Mouse (Mus musculus): Measurements from ENCODE around the gene Ndst4.

Ndst4 gene

DNA sequence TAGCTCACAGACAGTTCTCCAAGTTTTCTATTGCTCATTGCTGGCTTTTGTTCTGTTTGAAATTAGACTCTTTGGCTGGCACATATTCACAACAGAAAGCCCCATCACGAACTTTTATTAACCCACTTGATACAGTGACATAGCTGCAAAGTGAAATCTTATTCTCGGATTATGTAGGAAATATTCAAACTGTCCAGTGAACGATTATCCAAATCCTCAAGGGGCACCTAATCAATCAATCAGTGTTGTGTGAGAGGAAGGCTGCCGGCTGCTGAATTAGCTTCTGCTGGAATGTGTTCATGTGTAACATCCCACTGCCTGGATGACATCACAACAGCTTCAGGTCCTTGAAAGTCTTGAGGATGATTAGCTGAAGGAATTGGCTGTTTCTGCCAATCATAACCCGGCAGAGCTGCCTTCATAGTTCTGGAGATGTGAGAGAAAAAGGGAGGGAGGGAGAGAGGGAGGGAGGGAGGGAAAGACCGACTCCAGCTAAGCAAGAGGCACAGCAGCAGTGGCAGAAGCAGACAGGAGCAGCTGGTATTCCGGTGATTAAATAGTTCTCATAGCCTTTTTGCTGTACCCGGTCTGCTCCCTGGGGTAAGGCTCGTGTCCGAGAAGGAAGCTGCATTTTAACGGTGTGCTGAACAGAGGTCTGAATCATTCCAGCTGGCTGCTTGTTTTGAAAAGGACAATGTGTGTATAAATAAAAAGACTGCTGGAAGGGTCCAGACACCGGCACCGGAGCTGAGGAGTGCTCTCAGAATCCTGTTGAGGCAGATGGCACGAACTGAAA, at the start of gene Ndst4:
TSS of gene Ndst4 (plus strand) at position 476 of the 796 bp plus-strand sequence.
- no peak for DNase-seq (ENCODE audit: low read depth, low spot score)

DNA sequence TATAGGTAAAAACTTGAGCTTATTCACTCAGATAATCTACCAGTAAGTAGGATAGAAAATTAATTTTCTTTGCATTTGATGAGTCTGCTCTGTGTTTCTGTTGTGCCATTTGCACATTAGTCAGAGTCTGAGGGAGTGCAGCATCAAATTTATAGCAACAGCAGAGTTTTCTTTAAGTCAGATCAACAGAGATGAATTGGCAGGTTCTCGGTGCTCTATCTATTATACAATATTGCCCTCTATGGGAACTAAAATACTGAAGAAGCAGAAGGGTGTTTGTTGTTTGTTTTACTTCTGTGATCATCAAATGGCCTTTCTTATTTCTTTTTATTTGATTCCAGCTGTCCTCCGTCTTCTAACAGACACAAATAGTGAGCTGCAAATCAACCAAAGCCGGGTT, 6.4 kb upstream of the Ndst4 start:
- DNase-seq (ENCODE audit: low read depth, low spot score), result no peak

DNA sequence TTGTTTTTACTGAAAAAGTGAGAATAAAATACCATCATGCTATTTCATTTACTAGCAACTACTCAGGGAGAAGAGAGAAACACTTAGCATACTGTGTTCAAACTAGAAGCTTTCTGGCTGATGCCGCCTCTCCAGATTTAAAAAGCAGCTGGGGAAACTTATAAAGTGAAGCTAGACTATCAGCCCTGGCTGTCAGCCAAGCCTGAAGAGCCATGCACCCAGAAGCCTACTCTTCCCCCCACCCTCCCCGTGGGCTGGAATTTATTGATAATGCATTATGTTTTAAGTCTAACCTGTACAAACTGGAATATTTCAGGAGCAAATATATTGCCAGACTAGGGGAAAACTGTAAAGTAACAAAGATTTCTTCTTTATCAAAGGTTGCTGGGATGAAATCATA, 2.6 kb downstream of the Ndst4 start:
- no peak for DNase-seq (ENCODE audit: low read depth, low spot score)

DNA sequence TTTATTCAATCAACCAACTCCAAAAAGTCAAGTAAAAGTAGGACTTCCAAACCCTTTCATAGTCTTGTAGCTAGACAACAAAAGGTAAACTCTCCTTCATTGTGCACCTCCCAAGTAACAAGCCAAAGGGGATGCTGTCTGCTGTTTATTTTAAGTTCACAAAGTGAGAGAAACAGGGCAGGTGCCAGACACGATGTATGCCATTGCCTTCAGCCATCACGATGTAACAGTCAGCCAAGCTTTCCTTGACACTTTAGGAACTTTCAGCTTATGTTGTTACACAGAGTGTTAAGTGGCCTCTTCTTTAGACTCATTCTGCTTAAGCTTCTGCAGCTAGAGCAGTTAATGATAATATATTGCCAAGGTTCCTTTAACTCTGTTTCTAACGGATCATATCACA, 3.1 kb downstream of the Ndst4 start:
- no peak for DNase-seq (ENCODE audit: low read depth, low spot score)

DNA sequence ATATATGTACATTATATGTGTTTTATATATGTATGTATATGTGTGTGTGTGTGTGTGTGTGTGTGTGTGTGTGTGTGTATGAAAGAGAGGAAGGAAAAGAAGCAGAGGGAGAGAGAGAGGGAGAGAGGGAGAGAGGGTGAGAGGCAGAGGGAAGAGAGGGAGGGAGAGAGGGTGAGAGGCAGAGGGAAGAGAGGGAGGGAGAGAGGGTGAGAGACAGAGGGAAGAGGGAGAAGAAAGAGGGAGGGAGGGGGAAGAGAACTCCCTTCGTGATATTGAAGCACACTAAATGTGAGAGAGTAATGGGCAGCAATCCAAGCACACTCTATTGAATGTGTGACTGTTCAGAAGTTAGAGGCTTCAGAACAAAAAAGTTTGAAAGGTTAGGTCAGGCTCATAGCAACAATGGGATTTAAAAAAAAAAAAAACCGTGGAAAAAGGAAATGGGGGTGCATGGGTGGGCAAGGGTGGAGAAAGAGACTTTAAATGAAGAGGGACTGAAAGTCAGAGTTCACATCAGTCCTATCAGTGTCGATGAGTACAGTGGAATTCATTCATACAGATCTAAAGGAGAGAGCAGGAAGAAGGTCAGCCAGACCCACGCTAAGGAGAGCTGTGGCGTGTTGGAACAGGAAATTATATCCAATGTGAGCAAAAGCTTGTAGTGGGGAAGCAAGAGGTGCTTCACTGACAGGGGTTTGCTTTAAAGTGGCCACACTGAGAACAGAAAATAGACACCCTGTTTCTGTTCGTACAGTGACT, 63.2 kb downstream of the Ndst4 start:
- no peak for DNase-seq (ENCODE audit: low read depth, low spot score)

DNA sequence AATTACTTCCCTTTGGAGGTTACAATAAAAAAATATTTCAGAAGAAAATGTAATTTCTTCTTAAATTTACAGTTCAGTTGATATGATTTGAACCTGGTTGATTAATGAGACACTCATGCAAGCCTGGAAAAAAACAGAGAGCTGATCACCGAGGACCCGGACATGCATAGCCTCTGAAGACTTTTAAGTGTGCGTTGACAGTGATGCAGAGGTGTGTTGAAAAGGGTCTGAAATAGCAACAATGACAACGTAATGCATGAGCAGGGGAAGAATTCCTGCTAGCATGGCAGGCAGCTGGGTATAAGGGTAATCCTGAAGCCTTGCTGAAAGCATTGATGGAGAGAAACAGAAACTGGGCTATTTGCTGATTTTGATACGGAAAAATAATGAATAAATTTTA, 106.2 kb downstream of the Ndst4 start:
- DNase-seq (ENCODE audit: low read depth, low spot score), result no peak

DNA sequence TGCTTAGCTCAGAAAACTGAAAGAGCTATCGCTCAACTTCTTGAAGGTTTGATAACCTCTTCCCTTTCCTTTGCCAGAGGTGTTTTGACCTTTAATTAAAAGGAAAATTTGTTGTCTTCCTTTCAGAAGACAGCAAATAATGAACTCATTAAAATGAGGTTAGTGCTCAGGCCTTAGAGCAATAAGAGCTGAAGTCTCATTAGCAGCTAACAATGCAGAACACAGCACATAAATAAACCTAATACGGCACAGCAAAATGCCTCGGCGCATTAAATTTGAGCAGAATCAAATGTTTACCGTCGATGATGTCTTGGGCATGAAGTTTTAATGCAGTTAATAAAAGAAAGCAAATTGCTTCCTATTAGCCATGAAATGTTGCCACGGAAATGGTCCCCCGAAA, 129.5 kb downstream of the Ndst4 start:
- no peak for DNase-seq (ENCODE audit: low read depth, low spot score)

DNA sequence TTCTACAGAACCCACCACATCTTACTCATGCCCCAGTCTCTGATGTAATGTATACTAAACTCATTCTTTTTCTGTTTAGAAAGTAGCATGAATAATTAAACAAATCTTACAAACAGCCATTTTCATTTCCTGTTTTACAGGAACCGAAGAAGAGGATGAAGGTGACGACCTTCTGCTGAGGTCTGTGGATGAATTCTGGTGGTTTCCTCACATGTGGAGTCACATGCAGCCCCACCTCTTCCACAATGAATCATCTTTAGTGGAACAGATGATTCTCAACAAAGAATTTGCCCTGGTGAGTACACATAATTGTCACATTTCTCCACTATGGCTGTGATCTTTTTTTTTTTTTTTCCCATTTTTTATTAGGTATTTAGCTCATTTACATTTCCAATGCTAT, 166.7 kb downstream of the Ndst4 start:
- DNase-seq (ENCODE audit: low read depth, low spot score), result no peak

DNA sequence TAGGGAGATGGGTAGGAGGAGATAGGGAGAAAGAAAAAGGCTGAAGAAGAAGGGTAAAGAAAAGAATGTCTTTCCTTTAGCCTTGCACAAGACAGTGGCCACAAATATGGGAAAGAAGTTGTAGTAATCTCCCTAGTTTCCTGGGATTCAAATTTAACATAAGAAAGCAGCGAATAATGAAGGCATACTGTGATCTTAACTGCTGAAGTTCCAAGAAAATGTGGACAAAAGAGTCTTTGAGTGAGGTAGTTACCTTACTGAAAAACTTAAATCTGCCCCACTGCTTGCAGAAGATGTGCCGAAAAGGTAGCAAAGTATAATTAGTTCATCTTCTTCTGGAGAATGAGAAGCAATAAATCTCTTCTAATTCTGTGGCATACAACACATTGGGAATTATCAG, 228.4 kb downstream of the Ndst4 start:
- no peak for DNase-seq (ENCODE audit: low read depth, low spot score)

DNA sequence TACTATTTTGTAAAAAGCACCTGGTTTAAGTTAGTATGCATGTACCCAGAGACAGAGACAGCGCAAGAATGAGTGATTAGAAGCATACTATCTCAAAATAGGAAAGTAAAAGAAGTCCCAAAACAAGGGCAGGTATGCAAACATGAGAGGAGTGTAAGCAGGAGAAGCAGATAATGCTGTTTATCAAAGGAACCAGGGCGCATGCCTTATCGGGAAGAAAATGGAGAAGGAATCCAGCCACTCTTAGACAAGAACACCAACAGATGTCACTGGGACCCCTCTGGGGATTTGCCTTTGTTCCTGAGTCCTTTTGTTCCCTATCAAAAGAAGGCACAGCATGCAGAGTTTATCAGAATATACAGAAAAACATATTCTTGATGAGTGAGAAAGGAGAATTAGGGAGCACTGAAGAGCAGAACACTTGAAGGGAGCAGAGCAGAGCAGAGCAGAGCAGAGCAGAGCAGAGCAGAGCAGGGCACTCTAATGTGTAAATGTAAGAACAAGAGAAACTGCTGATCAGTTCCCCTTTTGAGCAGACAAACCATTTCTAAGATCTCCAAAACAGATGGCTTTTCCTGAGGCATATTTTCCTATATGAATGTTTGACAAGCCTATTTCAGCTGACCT, 251.2 kb downstream of the Ndst4 start:
- DNase-seq (ENCODE audit: low read depth, low spot score), result no peak

DNA sequence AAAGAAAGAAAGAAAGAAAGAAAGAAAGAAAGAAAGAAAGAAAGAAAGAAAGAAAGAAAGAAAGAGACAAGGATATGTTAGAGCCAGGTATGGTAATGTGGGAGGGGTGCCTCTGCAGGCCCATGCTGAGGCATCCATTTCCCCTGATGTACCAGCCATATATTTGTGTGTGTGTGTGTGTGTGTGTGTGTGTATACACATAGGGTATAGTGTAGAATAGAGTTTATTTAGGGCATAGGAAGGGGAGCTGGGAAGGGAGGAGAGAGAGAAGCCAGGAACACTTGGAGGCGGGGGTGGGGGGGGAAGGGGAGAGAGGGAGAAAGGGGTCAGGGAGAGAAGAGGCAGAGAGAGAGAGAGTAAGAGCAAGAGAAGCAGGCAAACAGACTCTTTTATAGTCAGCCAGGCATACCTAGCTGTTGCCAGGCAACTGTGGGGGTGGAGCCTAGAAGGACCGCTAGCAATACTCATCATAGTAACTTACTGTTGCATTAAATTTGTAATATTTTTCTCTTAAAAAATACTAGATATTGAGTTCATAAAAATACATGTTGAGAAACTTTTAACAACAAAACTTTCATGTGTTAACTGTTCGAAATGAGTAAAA, 256.3 kb downstream of the Ndst4 start:
- no peak for DNase-seq (ENCODE audit: low read depth, low spot score)

DNA sequence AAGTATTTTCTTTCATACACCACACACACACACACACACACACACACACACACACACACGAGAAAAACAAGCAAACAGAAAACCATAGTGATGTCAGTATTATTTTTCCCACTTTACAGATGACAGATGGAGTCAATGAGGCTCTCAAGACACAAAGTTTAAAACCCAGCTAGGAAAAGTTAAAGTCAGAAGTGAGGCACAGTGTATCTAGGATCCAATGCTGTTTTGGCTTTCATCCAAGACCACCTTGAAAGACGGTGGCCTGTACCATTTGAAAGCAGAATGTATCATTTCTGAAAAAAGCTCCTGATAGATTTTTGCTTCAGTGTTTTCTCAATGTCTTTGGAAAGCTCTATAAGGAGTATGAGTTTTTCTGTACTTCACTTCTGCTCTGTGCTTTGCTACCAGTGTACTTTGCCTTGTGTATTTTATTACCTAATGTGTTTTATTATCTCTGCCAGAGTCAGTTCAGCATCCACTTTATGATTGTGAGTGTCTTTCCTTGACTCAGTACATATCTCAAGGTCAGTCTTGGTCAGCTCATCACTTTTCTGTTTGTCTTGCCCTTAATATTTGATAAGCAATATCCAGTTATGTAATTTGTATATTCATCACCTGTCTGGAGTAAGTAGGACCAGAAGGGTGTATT, 257.1 kb downstream of the Ndst4 start:
- no peak for DNase-seq (ENCODE audit: low read depth, low spot score)

DNA sequence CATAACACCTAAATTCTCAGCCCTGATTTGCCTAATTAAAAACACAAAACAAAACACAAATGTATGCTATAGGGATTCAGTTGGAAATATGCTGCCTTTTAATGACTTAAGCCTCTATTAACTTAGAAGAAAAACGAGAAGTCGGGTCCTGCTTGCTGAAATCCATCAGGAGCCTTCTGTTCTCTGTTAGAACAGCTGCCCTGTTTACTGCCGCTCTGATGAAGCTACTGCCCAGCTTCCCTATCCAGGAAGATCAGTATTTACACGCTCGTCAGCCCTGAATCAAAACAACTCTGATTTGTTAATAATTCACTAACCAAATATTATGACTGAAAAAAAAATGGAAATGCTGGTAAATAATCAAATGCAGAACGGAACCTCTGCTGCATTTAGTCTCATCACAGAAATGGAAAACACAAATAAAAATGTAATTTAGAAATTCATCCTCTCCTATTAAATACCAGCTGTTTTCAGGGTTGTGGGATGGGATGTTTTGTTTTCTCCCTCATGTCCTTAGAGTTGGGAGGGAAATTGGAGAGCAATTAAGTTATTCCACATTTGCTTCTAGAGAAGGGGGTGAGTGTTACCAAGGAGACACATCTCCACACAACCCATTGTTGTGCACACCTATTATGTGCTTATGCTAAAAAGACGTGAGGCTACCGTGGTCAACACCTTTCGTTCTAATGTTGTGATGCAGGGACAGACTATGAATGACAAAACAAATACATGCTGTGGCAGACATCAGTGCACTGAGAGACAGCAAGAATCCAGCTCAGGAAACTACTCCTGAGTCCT, 270.3 kb downstream of the Ndst4 start:
- no peak for DNase-seq (ENCODE audit: low read depth, low spot score)

DNA sequence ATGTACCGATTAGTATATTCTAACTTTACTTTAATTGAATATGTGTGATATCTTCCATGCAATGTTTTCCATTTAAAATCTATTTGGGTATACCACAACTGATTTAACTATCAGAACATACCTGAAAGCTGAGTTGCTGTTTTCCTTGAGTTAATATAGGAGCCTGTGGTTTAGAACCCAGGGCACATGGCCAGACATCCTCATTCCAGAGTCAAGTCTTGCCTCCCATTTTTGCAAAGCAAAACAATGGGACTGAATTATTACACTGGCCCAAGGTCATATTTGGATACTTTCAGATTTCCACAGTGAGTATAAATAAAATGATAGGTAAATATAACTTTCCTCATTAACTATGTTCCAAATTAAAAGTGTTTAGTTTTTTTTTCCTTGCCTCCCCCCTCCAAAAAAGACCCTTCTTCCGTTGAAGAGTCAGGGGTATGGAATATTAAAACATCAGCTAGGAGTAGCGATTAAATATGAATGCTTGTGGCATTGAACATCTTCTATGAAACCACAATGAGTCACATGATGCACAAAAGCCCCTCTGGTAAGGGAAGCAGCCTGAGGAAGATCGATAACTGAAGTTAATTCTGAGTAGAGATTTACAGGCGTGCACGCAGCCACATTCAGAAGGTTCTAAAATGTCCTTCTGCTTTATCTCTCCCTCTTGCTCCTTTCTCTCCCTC, 271.5 kb downstream of the Ndst4 start:
- DNase-seq (ENCODE audit: low read depth, low spot score), result no peak

DNA sequence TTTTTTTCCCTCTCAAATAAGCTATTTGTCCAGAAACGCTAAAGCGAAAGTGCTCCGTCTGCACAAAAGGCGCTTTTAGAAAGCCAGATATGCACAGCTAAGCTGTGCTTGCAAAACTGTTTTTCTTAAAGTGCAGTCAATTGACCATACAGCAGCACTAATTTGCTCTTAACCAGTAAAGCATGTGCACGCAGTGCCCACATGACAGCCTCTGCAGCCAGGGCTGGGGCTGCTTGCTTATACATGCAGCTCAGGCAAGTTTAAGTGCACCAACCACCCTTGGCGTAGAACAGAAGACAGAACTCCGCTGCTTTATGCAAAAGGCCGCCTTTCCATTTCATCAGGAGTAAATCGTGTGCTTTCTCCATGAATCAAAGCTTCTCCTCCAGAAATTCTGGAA, 275.0 kb downstream of the Ndst4 start:
- no peak for DNase-seq (ENCODE audit: low read depth, low spot score)

DNA sequence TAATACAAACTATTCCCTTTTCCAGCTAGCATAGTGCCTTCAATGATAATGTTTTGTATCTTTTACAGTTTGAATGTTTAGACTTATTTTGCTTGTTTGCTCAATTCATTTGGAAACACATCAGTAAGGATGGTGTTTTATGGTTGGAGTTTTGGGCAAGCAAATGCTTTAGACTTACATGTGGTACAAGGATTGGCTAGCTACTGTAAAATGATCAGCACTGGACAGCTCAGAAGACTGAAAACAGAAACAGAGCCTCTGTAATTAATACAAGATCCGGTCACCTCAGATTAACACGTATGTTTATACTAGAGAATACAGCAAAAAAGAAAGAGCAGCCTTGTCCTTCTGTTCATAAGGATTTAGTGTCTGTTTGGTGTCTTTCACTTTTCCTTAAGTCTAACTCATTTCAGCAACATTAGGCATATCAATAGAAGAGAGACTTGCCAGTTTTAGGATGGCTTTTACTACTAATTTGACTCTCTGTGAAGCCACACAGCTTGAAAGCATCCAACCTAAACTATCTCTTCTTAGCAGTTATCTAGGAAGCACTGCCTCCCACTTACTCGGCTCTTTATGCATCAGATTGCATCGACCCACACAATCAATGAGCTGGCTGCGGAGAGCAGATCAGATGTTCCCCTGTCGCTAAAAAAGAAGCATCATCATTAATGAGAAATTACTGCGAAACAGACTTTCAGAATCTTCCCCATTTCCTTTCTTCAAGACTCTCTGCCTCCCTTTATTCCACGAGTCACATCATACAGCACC, 279.8 kb downstream of the Ndst4 start:
- no peak for DNase-seq (ENCODE audit: low read depth, low spot score)

DNA sequence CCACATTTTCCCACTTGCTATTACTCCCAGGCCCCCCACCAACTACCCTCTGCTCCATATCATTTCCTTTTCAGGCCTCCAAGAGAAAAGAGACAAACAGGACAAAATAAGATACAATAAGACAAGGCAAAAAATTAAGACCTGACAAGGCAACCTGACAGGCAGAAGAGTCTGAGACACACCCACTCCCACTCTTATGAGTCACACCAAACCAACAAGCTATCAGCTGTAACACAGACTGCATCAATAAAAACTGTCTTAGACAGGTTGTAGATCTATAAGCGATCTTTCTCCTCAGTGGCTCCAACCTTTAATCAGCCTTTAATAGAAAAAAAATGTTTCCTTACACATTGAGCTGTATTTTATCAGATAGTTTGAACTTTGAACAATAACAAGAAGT, 280.7 kb downstream of the Ndst4 start:
- DNase-seq (ENCODE audit: low read depth, low spot score), result no peak

DNA sequence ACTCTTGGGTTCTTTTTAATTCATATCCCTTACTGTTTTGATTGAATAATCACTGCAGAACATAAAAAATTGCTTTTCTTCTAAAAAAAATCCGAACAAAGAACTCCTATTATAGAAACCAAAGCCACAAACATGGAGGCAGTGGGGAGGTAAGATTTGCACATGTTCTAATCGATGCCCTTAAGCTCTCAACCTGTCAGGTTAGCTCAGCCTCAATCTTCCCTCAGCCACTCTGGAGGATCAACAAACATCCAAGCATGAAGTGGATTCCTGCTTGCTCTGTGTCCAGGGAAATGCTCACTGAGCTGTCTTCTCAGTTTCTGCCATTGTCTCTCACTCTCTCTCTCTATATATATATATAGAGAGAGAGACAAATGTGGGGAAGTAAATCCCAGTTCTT, 283.7 kb downstream of the Ndst4 start:
- DNase-seq (ENCODE audit: low read depth, low spot score), result no peak

DNA sequence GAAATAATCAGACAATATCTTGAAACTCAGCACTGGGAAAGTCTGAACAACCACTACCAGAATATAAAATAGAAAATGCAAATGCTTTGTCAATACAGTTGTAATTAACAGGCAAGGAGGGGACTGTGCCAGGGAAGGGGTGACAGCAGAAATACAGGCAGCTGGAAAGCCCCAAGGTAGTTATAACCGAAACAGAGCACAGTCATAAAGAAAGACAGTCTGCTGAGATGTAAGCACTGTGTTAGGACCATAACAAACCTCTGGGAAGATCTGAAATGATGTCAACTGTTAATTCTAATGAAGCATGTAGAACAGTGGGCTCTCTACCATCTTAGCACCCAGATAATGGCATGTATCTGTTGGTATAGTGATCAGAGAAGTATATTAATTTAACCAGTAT, 287.1 kb downstream of the Ndst4 start:
- no peak for DNase-seq (ENCODE audit: low read depth, low spot score)

DNA sequence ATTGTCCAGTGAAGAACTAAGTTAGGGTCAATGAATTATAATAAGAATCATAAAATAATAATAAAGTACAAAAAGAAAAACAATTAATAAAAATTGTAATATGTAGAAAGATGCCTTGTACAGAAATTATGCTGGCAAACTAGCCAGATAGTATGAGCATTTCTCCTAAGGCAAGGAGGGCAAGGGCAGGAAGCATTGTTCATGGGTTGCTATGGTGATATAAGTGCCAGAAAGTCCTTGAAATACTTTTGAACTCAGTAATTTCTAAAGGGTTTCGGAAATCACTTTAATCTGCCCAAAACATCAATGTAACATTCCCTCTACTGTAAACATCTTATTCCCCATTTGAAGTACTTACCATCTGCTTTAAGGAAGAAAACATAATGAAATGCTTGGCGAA, 319.1 kb downstream of the Ndst4 start:
- no peak for DNase-seq (ENCODE audit: low read depth, low spot score)

Data from A20 (cell line).